Mouse (Mus musculus): ENCODE data around the gene Meis1.

- TF ChIP-seq POLR2A (IDR thresholded peaks at IDR 0.05; ENCODE audit: control insufficient read depth in 1 of 2, insufficient read depth in 1 of 2, low read depth in 1 of 2, low read length in 2 of 2, poor library complexity in 1 of 2) (no peak), JUND (IDR thresholded peaks at IDR 0.05; ENCODE audit: low read depth, low read length) (no peak), NRF1 (IDR thresholded peaks at IDR 0.05; ENCODE audit: insufficient read depth, low read depth, low read length, poor library complexity, severe bottlenecking) (no peak), CTCF (IDR thresholded peaks at IDR 0.05 in 2 of 3, conservative IDR thresholded peaks at IDR 0.05 in 1 of 3; ENCODE audit: control insufficient read depth in 1 of 3, insufficient read depth in 1 of 3, low read depth in 2 of 3, low read length in 3 of 3, poor library complexity in 1 of 3, severe bottlenecking in 1 of 3) (no peak), GATA1 (IDR thresholded peaks at IDR 0.05; ENCODE audit: low read depth, low read length) (peak; percentile 57; the same call in 1 of the 2 replicates), MAFK (IDR thresholded peaks at IDR 0.05; ENCODE audit: borderline replicate concordance, low read depth, low read length) (no peak), TCF12 (IDR thresholded peaks at IDR 0.05; ENCODE audit: low read depth, low read length) (peak; percentile 82), ZC3H11A (IDR thresholded peaks at IDR 0.05; ENCODE audit: low read depth, low read length) (no peak), HCFC1 (IDR thresholded peaks at IDR 0.05; ENCODE audit: low read depth, low read length) (no peak), RAD21 (IDR thresholded peaks at IDR 0.05; ENCODE audit: low read depth, low read length) (no peak), BHLHE40 (IDR thresholded peaks at IDR 0.05; ENCODE audit: borderline replicate concordance, low read depth, low read length) (no peak)
Observed at GRCm38 (mm10) chr11:18972968-18973367, 45.8 kb downstream of the Meis1 start.
